Mouse (Mus musculus) midbrain, postnatal 0 days (tissue): ENCODE measurements around the gene Sf3a1. TPM values are rescaled to one million over a fixed set of nuclear protein-coding genes. Genes with fewer than 3 reads are reported as not detected.

ENCODE experiments used
- ATAC-seq: fragments of 200-750 bp; cut with Nextera tagmentation; 2 replicates; pipeline ENCODE4 v1.8.0; 2017; ENCODE audit warnings: moderate number of reproducible peaks, mild to moderate bottlenecking, moderate TSS enrichment, moderate library complexity; ENCODE audit not compliant: low FRiP score
- DNase-seq: peaks from one replicate; pipeline ENCODE4 v3.0.0-alpha.2; 2015; ENCODE audit warnings: low spot score
- H3K27ac ChIP-seq: fragments of 300-500 bp; sonication (generic); 2 replicates; pipeline ENCODE4 v1.5.1; 2014; ENCODE audit warnings: low read depth, mild to moderate bottlenecking, low read length, mixed read lengths
- H3K27me3 ChIP-seq: fragments of 300-500 bp; sonication (generic); 2 replicates; pipeline ENCODE4 v1.6.1; 2014; ENCODE audit warnings: low read length, control low read depth, mixed read lengths; ENCODE audit not compliant: insufficient read depth
- H3K36me3 ChIP-seq: fragments of 300-500 bp; sonication (generic); 2 replicates; pipeline ENCODE4 v1.6.1; 2014; ENCODE audit warnings: low read length, control low read depth, mixed read lengths; ENCODE audit not compliant: insufficient read depth
- H3K4me1 ChIP-seq: fragments of 300-500 bp; sonication (generic); 2 replicates; pipeline ENCODE4 v1.6.1; 2014; ENCODE audit warnings: mild to moderate bottlenecking, control low read depth, antibody characterized with exemption, low read length, mixed read lengths; ENCODE audit not compliant: insufficient read depth
- H3K4me2 ChIP-seq: fragments of 300-500 bp; sonication (generic); 2 replicates; pipeline ENCODE4 v1.6.1; 2014; ENCODE audit warnings: low read depth, mild to moderate bottlenecking, low read length, mixed read lengths; ENCODE audit not compliant: poor library complexity, severe bottlenecking
- H3K4me3 ChIP-seq: fragments of 300-500 bp; sonication (generic); 2 replicates; pipeline ENCODE4 v1.5.1; 2014; ENCODE audit warnings: low read depth, mild to moderate bottlenecking, low read length, moderate library complexity
- H3K9ac ChIP-seq: fragments of 300-500 bp; sonication (generic); replicated peaks from 2 replicates; pipeline ENCODE4 v1.6.1; 2014; ENCODE audit warnings: mild to moderate bottlenecking, low read length, moderate library complexity, mixed read lengths; ENCODE audit not compliant: poor library complexity, severe bottlenecking
- H3K9me3 ChIP-seq: fragments of 300-500 bp; sonication (generic); 2 replicates; pipeline ENCODE4 v1.6.1; 2016; ENCODE audit warnings: low read length, control low read depth
- CTCF ChIP-seq: IDR thresholded peaks from 2 replicates; pipeline ENCODE4 v1.5.1; 2016; ENCODE audit warnings: antibody characterized with exemption, mild to moderate bottlenecking
- WGBS: fragments of 180-500 bp; shearing (Covaris S2); extraction: QIAGEN DNeasy Blood & Tissue Kit; methylation state at CpG from one replicate; pipeline ENCODE4 v1.1.7; 2014; 5-methylcytosine and 5-hydroxymethylcytosine counted together
- polyA plus RNA-seq: library from polyadenylated mRNA; unstranded; fragments of >200 nt; fragmentation: Nextera tagmentation; extraction: Ambion mirVana; gene quantifications from 2 replicates; pipeline ENCODE4 v1.2.1, GENCODE M21; 2015
- total RNA-seq: library from RNA; depleted of rRNA; stranded (reverse); fragments of >200 nt; gene quantifications from 2 replicates; pipeline ENCODE4 v1.2.3, GENCODE M21; 2014

Gene Sf3a1
- total and polyA plus RNA-seq, 2 experiments from 2014 or later = 37.3 to 49.6 TPM

DNA sequence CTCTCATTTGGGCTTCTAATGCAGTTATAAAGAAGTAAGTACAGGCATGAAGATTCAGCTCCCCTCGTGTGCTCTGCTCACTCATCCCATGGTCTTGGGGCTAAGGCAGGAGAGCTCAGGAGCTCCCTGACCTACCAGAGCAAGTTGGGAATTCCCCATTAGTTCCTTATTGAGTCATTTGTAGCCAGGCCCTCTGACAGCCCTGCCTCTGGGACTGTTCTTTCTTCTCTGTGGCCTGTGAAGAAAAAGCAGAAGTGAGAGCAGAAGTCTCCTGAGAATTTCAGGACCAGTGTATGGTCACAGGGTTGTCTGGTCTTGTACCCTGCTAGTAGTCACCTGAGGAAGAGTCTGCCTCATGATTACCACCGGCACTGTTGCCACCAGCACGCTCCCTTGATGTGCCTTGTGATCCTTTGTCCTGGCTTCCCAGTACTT lies 35.5 kb downstream of the Sf3a1 start:
- H3K27me3 ChIP-seq = no peaks in the 10 kb centered on the region

DNA sequence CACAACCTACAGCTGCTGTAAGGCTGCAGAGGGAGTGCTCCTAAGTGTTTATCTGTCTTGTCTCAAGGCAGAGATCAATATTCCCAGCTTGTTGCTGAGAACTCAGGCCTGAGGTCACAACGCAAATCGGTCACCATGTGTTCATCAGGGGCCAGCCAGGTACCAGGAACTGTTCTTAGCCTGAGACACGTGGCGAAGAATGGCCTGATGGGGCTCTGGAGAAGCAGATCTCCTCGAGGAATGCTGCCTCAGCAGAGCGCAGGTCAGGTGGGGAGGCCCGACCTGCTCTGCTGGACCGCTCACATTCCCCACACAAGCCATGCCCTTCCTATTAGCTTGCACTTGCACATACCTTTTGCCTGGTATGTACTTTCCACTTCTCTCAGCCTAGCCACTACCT lies 36.5 kb downstream of the Sf3a1 start:
- peaks cover 5% of the 10 kb centered on the region; the same call in 1 of the 2 replicates for H3K4me1 ChIP-seq
- ATAC-seq = no peak
- H3K4me3 ChIP-seq = no peak overlapping the region
- no peaks in the 10 kb centered on the region for H3K27me3 ChIP-seq
- no peak for DNase-seq
- no peak overlapping the region for H3K4me2 ChIP-seq
- no peak overlapping the region for H3K27ac ChIP-seq
- H3K9me3 ChIP-seq = no peaks in the 10 kb centered on the region
- no peak overlapping the region for H3K9ac ChIP-seq
- TF ChIP-seq CTCF = no peak
- 79% methylated on average over 8 of the region's 8 CpGs for WGBS
- H3K36me3 ChIP-seq = no peaks in the 10 kb centered on the region

More for the DNA sequence above, 35.5 kb downstream of the Sf3a1 start:
- Histone ChIP-seq H3K9me3 (no peaks in the 10 kb centered on the region), H3K36me3 (no peaks in the 10 kb centered on the region), H3K4me3 (no peak overlapping the region), H3K4me2 (no peak overlapping the region), H3K9ac (no peak overlapping the region), H3K27ac (no peak overlapping the region), H3K4me1 (peaks cover 5% of the 10 kb centered on the region; the same call in 1 of the 2 replicates)
- 84% methylated on average over 3 of the region's 3 CpGs for WGBS
- DNase-seq (no peak), ATAC-seq (no peak)
- no peak for TF ChIP-seq CTCF

DNA sequence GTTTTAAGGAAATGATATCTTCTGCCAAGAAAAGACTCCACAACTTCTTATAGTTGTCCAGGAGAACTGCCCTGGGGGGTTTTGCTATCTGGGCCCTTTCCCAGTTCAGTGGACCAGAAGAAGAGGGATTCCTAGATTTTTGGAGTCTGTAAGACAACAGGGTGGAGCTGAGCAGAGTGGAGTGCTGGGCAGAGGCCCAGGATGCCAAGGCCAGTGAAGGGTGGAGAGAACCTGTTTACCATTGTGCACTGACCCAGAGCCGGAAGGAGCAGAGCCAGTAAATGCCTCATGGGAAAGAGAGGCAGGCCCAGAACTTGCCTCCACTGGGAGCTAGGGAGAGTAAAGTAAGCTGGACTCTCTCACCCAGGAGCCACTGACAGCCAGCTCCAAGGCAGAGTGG lies 37.5 kb downstream of the Sf3a1 start:
- DNase-seq (no peak), ATAC-seq (no peak)
- no peak overlapping the region for H3K27ac ChIP-seq
- 53% methylated on average over 1 of the region's 1 CpGs for WGBS
- H3K9me3 ChIP-seq = no peaks in the 10 kb centered on the region
- no peak for TF ChIP-seq CTCF
- no peak overlapping the region for H3K4me2 ChIP-seq
- peaks cover 5% of the 10 kb centered on the region; the same call in 1 of the 2 replicates for H3K4me1 ChIP-seq
- no peaks in the 10 kb centered on the region for H3K27me3 ChIP-seq
- no peaks in the 10 kb centered on the region for H3K36me3 ChIP-seq
- H3K4me3 ChIP-seq = no peak overlapping the region
- no peak overlapping the region for H3K9ac ChIP-seq

DNA sequence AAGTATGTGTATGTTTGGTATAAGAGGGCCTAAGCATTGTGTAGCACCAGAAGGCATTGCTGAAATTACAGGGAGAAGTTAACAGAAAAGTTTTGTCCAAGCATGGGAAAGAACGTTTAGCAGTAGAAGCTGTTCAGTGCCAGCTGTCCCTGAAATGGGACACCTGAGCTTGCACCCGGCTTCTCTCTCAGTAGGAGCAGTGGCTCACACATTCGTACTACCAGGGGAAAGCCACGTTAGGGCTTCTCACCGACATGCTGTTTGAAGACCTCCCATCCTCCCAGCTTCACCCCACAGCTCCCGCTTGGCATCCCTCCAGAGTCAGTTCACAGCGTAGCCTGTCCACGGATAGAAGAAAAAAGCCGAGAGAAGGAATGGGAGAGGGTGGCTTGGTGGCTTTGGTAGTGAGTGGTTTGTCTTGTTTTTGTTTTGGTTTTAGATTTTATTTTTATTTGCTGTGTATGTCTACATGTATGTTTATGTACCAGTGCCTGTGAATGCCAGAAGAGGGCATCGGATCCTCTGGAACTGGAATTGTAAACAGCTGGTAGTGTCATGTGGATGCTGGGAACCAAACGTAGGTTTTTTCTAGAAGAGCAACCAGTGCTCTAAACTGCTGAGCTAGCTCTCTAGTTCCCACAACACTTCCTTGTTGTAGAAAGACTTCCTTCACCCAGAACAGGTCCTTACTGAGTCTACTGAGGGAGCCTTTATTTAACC lies 42.0 kb downstream of the Sf3a1 start:
- ATAC-seq (no peak), DNase-seq (no peak)
- Histone ChIP-seq H3K9ac (no peak overlapping the region), H3K9me3 (no peaks in the 10 kb centered on the region), H3K4me3 (no peak overlapping the region), H3K27ac (no peak overlapping the region), H3K27me3 (no peaks in the 10 kb centered on the region), H3K4me2 (no peak overlapping the region), H3K4me1 (no peaks in the 10 kb centered on the region), H3K36me3 (peaks cover 10% of the 10 kb centered on the region; the same call in 1 of the 2 replicates)
- whole genome bisulfite sequencing = 69% methylated on average over 11 of the region's 11 CpGs
- no peak for TF ChIP-seq CTCF

DNA sequence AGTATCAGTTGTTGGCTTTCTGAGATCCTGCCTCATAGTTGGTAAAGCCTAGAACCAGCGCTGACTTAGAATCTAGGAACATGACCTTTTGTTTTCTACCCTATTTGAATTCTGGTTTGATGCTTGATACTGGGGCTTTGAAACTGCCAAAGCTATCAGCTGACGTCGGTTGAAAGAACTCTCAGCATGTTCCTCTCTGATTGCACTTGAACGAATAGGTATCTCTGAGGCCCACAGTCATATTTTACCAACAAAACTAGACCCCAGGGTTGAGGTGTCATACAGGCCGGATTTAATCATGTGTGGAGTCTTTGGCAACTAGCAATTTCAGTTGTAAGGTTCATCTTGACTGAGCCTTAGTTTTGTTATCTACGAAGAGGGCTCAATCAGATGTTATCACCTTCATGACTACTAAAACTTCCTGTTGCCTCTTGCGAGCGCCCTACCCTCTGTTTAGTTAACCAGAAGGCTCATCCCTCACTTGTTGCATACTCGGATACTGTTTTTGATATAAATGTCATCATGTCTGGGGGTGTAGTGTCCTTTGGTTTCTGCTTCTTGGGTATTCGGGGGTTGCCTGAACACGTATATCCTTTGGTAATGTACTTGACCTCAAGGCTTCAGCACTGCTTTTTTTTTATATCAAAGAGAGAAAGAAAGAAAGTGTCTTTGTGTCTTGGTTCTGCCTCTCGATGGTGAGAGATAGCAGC lies 43.0 kb downstream of the Sf3a1 start:
- peak overlapping the region; percentile 24; the same call in 1 of the 2 replicates for H3K9ac ChIP-seq
- no peaks in the 10 kb centered on the region for H3K27me3 ChIP-seq
- WGBS = 88% methylated on average over 12 of the region's 12 CpGs
- no peaks in the 10 kb centered on the region for H3K9me3 ChIP-seq
- no peak overlapping the region for H3K4me3 ChIP-seq
- DNase-seq = no peak
- ATAC-seq = no peak
- TF ChIP-seq CTCF = no peak
- no peak overlapping the region for H3K4me2 ChIP-seq
- no peaks in the 10 kb centered on the region for H3K4me1 ChIP-seq
- no peak overlapping the region for H3K27ac ChIP-seq
- H3K36me3 ChIP-seq = peaks cover 10% of the 10 kb centered on the region

DNA sequence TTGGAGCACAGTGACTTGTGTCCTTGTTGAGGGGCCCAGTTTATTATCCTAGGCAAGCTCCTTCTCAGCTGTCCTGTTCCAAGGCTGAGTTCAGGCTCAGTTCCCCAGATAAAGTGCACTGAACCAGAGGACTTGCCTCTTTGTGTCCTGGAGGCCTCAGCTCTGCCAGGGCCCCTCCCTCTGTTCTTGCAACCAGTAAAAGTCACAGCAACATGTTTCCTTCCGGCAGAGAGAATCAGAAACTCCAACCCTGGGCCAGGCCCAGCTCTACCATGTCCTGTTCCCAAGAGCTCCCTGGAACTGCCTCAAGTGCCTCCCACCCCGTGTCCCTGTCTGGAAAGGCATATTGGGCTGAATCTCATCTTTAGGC lies 43.5 kb downstream of the Sf3a1 start:
- Histone ChIP-seq H3K27ac (no peak overlapping the region), H3K4me1 (no peaks in the 10 kb centered on the region), H3K9ac (peak overlapping the region; percentile 24; the same call in 1 of the 2 replicates), H3K4me3 (no peak overlapping the region), H3K27me3 (no peaks in the 10 kb centered on the region), H3K36me3 (peaks cover 13% of the 10 kb centered on the region), H3K4me2 (no peak overlapping the region), H3K9me3 (no peaks in the 10 kb centered on the region)
- 42% methylated on average over 2 of the region's 2 CpGs for WGBS
- TF ChIP-seq CTCF = no peak
- ATAC-seq (no peak), DNase-seq (peak; percentile 46)
